Mouse (Mus musculus): ENCODE measurements around the gene Prss21.

DNA sequence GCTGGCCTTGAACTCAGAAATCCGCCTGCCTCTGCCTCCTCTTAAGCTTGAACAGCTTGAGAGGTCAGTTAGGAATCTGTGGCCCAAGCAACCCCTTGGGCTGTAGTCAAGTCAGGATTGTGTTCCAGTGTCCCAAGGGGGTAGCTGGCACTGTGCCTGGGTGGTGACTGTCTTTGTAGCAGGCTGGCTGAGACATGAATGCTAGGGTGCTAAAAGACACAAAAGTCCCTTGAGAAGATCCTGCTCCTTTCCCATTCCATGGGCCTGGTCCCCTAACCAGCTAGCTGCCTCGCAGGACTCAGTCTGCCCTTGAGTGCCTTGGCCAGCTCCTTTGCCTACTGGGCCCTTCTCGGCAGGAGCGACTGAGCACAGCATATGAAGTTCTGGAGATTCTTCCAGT is 4.9 kb upstream of the Prss21 start:
- TF ChIP-seq GATA1 (IDR thresholded peaks at IDR 0.05; ENCODE audit: low read length) (no peak), TAL1 (IDR thresholded peaks at IDR 0.05; ENCODE audit: low read length) (no peak)

All from erythroblast, embryonic 14.5 days (primary cell).